Mouse (Mus musculus): ENCODE measurements around the gene St8sia1. TPM values are rescaled to one million over a fixed set of nuclear protein-coding genes. Genes with fewer than 3 reads are reported as not detected.

Gene St8sia1
- polyA plus RNA-seq, 1 experiment from 2014 or later: 3.5 TPM

- no peaks in the 10 kb centered on the region; the same call in 1 of the 2 replicates for H3K4me1 ChIP-seq (ENCODE audit: control insufficient read depth, insufficient read depth, low read length)
- no peak overlapping the region for H3K9ac ChIP-seq (ENCODE audit: low read depth, low read length)
- peak; percentile 28 for ATAC-seq (ENCODE audit: low FRiP score, low TSS enrichment)
- WGBS: 45% methylated on average over 3 of the region's 3 CpGs
- no peak overlapping the region for H3K4me2 ChIP-seq (replicated peaks; ENCODE audit: low read depth, low read length)
- H3K36me3 ChIP-seq (ENCODE audit: control insufficient read depth, insufficient read depth, low read length): no peaks in the 10 kb centered on the region
- no peak overlapping the region for H3K27ac ChIP-seq (ENCODE audit: low read depth, low read length)
- no peaks in the 10 kb centered on the region for H3K27me3 ChIP-seq (ENCODE audit: control insufficient read depth, insufficient read depth, low read length)
- H3K4me3 ChIP-seq (ENCODE audit: low read length): no peak overlapping the region
- H3K9me3 ChIP-seq (ENCODE audit: control insufficient read depth, low read length): no peaks in the 10 kb centered on the region
Measured at GRCm38 (mm10) chr6:142856258-142856874, 107.9 kb downstream of the St8sia1 start.

GRCm38 (mm10) chr6:142855761-142856160 lies 108.5 kb downstream of the St8sia1 start:
- Histone ChIP-seq H3K4me2 (replicated peaks; ENCODE audit: low read depth, low read length) (no peak overlapping the region), H3K27me3 (ENCODE audit: control insufficient read depth, insufficient read depth, low read length) (no peaks in the 10 kb centered on the region), H3K4me3 (ENCODE audit: low read length) (no peak overlapping the region), H3K9me3 (ENCODE audit: control insufficient read depth, low read length) (no peaks in the 10 kb centered on the region), H3K9ac (ENCODE audit: low read depth, low read length) (no peak overlapping the region), H3K4me1 (ENCODE audit: control insufficient read depth, insufficient read depth, low read length) (no peaks in the 10 kb centered on the region; the same call in 1 of the 2 replicates), H3K36me3 (ENCODE audit: control insufficient read depth, insufficient read depth, low read length) (no peaks in the 10 kb centered on the region), H3K27ac (ENCODE audit: low read depth, low read length) (no peak overlapping the region)
- no peak for ATAC-seq (ENCODE audit: low FRiP score, low TSS enrichment)
- WGBS: 85% methylated on average over 5 of the region's 5 CpGs

DNA sequence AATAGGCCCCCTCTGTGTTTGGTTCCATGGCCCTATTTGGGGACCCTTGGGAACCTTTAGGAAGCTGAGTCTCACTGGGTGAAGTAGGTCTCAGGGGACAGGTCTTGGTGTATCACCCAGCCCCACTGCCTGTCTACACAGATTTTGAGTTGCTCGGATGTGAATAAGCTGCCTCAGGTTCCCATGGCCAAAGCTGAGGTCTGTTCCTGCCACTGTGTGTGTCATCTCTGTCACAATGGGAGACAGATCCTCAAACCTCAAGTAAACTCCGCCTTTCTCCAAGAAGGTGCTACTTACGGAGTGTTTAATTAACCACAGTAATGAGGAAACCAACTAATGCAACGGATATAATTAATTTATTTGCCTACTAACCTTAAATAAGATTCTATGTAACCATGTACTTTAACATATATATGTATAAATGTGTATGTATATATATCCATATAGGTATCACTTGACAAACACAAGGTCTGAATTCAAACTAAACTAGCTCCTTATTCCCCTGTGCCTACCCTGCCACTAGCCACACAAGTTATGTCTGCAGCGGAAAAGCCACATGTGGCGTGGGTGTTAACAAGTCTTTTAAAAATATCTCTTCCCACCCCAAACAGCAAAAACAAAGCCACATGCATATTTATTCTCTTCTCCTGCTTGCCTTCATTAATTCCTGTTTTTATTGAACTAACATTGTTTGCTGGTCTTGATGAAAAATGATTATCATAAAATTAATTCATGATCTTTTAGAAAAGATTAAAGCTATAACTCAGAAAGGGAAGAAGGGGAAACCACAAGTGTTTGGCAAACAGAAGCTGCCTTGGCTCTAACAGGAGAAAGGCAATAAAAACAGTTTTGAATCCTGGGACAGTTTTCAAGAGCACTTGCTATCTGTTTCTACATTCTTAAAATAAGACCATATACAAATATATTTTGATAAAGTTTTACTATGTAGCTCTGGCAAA lies 111.6 kb downstream of the St8sia1 start:
- H3K4me1 ChIP-seq (ENCODE audit: control insufficient read depth, insufficient read depth, low read length): no peaks in the 10 kb centered on the region; the same call in 1 of the 2 replicates
- H3K36me3 ChIP-seq (ENCODE audit: control insufficient read depth, insufficient read depth, low read length): no peaks in the 10 kb centered on the region
- H3K4me2 ChIP-seq (replicated peaks; ENCODE audit: low read depth, low read length): no peak overlapping the region
- H3K9me3 ChIP-seq (ENCODE audit: control insufficient read depth, low read length): no peaks in the 10 kb centered on the region
- no peak overlapping the region for H3K4me3 ChIP-seq (ENCODE audit: low read length)
- H3K27ac ChIP-seq (ENCODE audit: low read depth, low read length): no peak overlapping the region
- WGBS: 73% methylated on average over 6 of the region's 6 CpGs
- H3K27me3 ChIP-seq (ENCODE audit: control insufficient read depth, insufficient read depth, low read length): no peaks in the 10 kb centered on the region
- no peak overlapping the region for H3K9ac ChIP-seq (ENCODE audit: low read depth, low read length)
- ATAC-seq (ENCODE audit: low FRiP score, low TSS enrichment): no peak

DNA sequence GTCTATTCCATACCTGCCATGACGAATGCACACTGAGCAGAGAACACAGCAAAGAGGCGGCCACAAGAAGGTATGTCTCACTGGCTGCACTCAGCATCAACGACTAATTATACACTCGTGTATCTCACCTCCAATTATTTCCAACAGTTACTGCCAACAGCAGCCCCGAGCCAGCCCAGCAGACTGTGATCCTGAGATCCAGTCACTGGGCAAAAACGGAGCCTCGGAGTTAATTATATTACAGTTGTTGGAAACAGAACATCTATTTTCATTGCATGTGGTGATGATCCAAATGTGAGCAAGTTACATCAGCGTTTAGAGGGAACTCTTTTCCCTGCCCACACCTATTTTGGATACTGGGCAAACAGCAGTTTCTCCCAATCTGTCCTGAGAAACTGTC lies 113.8 kb downstream of the St8sia1 start:
- Histone ChIP-seq H3K9ac (ENCODE audit: low read depth, low read length) (no peak overlapping the region), H3K9me3 (ENCODE audit: control insufficient read depth, low read length) (no peaks in the 10 kb centered on the region), H3K27ac (ENCODE audit: low read depth, low read length) (no peak overlapping the region), H3K36me3 (ENCODE audit: control insufficient read depth, insufficient read depth, low read length) (no peaks in the 10 kb centered on the region), H3K4me3 (ENCODE audit: low read length) (no peak overlapping the region), H3K27me3 (ENCODE audit: control insufficient read depth, insufficient read depth, low read length) (no peaks in the 10 kb centered on the region), H3K4me1 (ENCODE audit: control insufficient read depth, insufficient read depth, low read length) (no peaks in the 10 kb centered on the region; the same call in 1 of the 2 replicates), H3K4me2 (replicated peaks; ENCODE audit: low read depth, low read length) (no peak overlapping the region)
- ATAC-seq (ENCODE audit: low FRiP score, low TSS enrichment): no peak
- 89% methylated on average over 8 of the region's 8 CpGs for WGBS

GRCm38 (mm10) chr6:142849326-142849725 lies 114.9 kb downstream of the St8sia1 start:
- WGBS: 64% methylated on average over 5 of the region's 5 CpGs

GRCm38 (mm10) chr6:142847914-142848674 lies 116.2 kb downstream of the St8sia1 start:
- ATAC-seq (ENCODE audit: low FRiP score, low TSS enrichment): no peak
- H3K4me1 ChIP-seq (ENCODE audit: control insufficient read depth, insufficient read depth, low read length): no peaks in the 10 kb centered on the region
- H3K9me3 ChIP-seq (ENCODE audit: control insufficient read depth, low read length): no peaks in the 10 kb centered on the region
- no peak overlapping the region for H3K27ac ChIP-seq (ENCODE audit: low read depth, low read length)
- H3K27me3 ChIP-seq (ENCODE audit: control insufficient read depth, insufficient read depth, low read length): no peaks in the 10 kb centered on the region
- WGBS: 74% methylated on average over 8 of the region's 8 CpGs
- no peaks in the 10 kb centered on the region for H3K36me3 ChIP-seq (ENCODE audit: control insufficient read depth, insufficient read depth, low read length)
- no peak overlapping the region for H3K4me2 ChIP-seq (replicated peaks; ENCODE audit: low read depth, low read length)
- H3K9ac ChIP-seq (ENCODE audit: low read depth, low read length): no peak overlapping the region
- H3K4me3 ChIP-seq (ENCODE audit: low read length): no peak overlapping the region

More at GRCm38 (mm10) chr6:142849326-142849725, 114.9 kb downstream of the St8sia1 start:
- no peak overlapping the region for H3K4me2 ChIP-seq (replicated peaks; ENCODE audit: low read depth, low read length)
- H3K4me3 ChIP-seq (ENCODE audit: low read length): no peak overlapping the region
- no peaks in the 10 kb centered on the region for H3K36me3 ChIP-seq (ENCODE audit: control insufficient read depth, insufficient read depth, low read length)
- H3K27me3 ChIP-seq (ENCODE audit: control insufficient read depth, insufficient read depth, low read length): no peaks in the 10 kb centered on the region
- no peak for ATAC-seq (ENCODE audit: low FRiP score, low TSS enrichment)
- no peaks in the 10 kb centered on the region; the same call in 1 of the 2 replicates for H3K4me1 ChIP-seq (ENCODE audit: control insufficient read depth, insufficient read depth, low read length)
- H3K27ac ChIP-seq (ENCODE audit: low read depth, low read length): no peak overlapping the region
- no peak overlapping the region for H3K9ac ChIP-seq (ENCODE audit: low read depth, low read length)
- H3K9me3 ChIP-seq (ENCODE audit: control insufficient read depth, low read length): no peaks in the 10 kb centered on the region

DNA sequence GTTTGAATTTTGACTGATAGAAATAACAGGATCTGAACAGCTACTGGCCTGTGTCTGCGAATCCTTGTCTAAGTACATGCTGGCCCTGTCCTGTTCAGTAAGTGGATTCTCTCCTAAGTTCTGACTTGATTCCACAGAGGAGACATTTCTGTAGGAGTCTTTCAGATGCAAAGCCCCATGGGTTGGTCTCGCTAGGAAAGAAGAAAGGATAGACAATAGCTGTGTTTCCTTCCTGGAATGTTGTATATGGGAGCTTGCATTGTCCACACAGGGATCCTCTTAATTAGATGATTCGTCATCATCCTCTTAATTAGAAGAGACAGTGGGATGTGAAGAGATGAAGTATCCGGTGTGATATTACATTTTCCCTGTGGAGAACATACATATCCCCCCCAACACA lies 117.4 kb downstream of the St8sia1 start:
- H3K4me1 ChIP-seq (ENCODE audit: control insufficient read depth, insufficient read depth, low read length): no peaks in the 10 kb centered on the region
- H3K4me2 ChIP-seq (replicated peaks; ENCODE audit: low read depth, low read length): no peak overlapping the region
- no peak for ATAC-seq (ENCODE audit: low FRiP score, low TSS enrichment)
- no peak overlapping the region for H3K4me3 ChIP-seq (ENCODE audit: low read length)
- 96% methylated on average over 4 of the region's 4 CpGs for WGBS
- H3K9ac ChIP-seq (ENCODE audit: low read depth, low read length): no peak overlapping the region
- H3K36me3 ChIP-seq (ENCODE audit: control insufficient read depth, insufficient read depth, low read length): no peaks in the 10 kb centered on the region
- no peaks in the 10 kb centered on the region for H3K27me3 ChIP-seq (ENCODE audit: control insufficient read depth, insufficient read depth, low read length)
- H3K9me3 ChIP-seq (ENCODE audit: control insufficient read depth, low read length): no peaks in the 10 kb centered on the region
- no peak overlapping the region for H3K27ac ChIP-seq (ENCODE audit: low read depth, low read length)

DNA sequence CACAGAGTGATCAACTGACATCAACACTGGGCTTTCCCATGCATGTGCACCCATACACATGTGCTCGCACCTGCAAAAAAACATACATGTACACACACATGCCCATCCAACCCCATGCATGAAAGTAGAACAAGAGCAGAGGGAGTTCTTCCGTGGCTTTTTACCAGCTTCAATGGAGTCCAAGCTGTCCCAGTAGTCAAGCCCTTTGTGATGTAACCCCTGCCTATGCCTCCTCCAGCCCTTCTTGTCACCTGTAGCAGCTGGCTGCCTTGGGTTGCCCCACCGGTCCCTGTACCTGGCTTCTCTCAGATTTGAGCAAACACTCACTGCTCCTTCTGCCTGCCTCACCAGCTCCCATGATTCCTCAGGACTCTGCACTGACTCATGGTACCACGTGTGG lies 119.2 kb downstream of the St8sia1 start:
- no peaks in the 10 kb centered on the region for H3K4me1 ChIP-seq (ENCODE audit: control insufficient read depth, insufficient read depth, low read length)
- H3K4me2 ChIP-seq (replicated peaks; ENCODE audit: low read depth, low read length): no peak overlapping the region
- H3K9ac ChIP-seq (ENCODE audit: low read depth, low read length): no peak overlapping the region
- H3K4me3 ChIP-seq (ENCODE audit: low read length): no peak overlapping the region
- no peak for ATAC-seq (ENCODE audit: low FRiP score, low TSS enrichment)
- 88% methylated on average over 4 of the region's 4 CpGs for WGBS
- H3K27ac ChIP-seq (ENCODE audit: low read depth, low read length): no peak overlapping the region
- H3K27me3 ChIP-seq (ENCODE audit: control insufficient read depth, insufficient read depth, low read length): no peaks in the 10 kb centered on the region
- no peaks in the 10 kb centered on the region for H3K36me3 ChIP-seq (ENCODE audit: control insufficient read depth, insufficient read depth, low read length)
- H3K9me3 ChIP-seq (ENCODE audit: control insufficient read depth, low read length): no peaks in the 10 kb centered on the region
